Mouse (Mus musculus) cerebellum, postnatal 4 days (tissue): Measurements from ENCODE around the gene C1qtnf2.

ENCODE experiments used
- DNase-seq, 2 experiments: peaks; one replicate each; pipeline ENCODE4 v3.0.0; 2022; ENCODE audit warnings: low spot score in 2 of 2, mixed read lengths in 1 of 2

Gene C1qtnf2

DNA sequence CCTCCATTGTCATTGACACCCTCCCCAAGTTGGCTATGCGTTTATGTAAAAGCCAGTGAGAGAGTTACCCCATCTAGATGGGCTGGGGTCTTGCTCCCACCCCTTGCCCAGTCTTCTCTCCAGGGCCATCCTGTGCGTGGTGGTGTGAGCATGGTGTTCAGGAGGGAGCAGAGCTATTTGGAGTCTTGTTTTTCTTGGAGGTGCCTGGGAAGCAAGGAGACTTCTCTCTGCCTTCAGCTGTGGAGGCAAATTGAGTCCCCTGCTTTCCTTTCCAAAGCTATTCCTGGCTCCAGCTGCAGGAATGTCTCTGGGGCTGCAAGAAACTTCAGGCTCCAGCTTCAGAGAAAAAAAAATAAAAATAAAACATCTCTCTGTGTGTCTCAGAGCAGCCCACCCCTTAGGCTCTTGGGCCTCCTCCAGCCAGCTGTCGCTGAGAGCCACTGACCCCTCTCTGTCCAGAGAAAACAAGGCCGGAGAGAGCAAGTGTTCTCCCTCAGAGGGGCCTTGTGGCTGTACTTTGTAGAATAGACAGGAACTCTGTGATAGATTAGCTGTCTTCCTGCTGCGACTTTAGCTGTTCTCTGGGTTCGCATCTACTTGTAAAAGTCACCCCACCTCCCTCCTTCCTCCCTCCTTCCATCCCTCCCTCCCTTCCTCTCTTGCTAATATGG, 9.2 kb downstream of the C1qtnf2 start:
- DNase-seq: no peak

GRCm38 (mm10) chr11:43484057-43484456, 10.0 kb downstream of the C1qtnf2 start:
- DNase-seq: no peak

GRCm38 (mm10) chr11:43484652-43485051, 10.6 kb downstream of the C1qtnf2 start:
- DNase-seq: no peak

DNA sequence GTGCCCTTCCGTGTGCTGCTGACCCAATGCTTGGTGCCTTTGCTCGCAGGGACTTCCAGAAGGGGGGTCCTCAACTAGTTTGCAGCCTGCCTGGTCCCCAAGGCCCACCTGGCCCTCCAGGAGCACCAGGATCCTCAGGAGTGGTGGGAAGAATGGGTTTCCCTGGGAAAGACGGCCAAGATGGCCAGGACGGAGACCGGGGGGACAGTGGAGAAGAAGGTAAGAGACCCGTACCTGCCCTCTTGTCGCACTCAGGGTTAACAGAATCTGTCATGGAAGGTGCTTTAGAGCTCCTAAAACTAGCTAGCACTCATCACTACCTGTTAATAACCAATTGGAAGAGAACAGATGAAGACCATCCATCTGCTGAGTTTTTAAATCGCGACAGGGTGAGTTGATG, 11.8 kb downstream of the C1qtnf2 start:
- DNase-seq: no peak

DNA sequence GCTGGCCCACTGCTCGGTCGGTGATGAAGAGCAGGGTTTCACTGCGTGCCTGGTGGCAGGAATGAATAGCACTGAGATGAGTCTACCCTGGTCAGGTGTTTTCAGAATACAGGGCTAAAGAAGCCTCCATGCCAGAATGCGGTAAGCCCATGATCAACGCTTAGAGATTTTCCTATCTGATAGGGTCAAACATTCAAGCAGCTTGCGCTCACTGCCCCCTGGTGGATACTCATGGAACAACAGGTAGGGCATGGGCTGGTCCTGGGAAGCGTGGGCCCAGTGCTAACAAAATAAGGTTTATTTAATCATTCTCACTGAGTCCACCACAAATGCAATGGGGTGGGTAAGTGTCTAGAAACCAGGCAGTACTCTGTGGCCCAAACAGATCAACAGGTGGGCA, 18.6 kb downstream of the C1qtnf2 start:
- DNase-seq: peak; percentile 78 to 84

DNA sequence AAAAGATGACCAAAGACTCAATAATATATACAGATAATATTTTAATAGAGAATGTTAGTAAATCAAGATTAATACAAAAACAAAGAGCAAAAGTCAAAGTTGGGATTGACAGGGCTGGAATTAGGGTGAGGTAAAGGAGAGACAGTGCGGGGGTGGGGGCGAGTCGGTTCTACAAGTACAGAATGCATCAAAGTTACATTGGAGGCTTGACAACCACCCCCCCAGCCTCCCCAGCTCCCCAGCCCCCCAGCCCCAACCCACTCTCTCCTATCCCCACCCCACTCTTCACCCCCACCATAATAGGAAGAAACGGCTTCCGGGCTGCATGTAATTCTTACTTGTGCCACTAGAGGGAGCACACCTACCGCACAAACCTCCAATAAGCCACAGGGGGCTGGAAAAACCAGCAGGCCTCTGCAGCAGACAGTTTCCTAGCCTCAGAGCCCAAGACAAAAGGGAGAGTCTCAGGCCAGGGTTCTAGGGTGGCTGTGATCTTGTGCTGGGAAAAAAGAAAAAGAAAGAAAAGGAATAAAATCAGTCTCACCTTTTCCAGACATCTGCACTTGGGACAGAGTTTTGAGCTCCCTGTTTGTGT, 19.8 kb downstream of the C1qtnf2 start:
- DNase-seq: peak; percentile 76 to 87

DNA sequence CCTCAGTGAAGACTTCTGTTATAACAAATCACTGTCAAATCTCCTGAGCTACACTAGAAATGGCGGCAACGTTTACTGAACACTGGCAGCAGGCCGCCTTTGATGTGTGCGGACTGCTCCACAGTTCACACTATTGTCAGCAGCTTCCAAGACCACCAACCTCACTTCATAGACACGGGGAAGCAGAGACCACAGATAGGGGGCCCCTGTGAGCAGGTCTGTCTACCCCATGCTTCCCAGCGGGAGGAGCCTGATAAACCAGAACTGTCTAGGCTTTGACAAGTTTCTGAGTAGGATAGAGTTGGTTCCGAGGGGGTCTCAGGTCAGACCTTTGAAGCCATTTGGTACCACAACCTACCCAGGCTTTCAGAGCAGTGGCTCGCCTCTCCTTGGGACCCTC, 21.0 kb downstream of the C1qtnf2 start:
- DNase-seq: peak in 1 of 2 experiments; percentile 43

GRCm38 (mm10) chr11:43495532-43495931, 21.5 kb downstream of the C1qtnf2 start:
- DNase-seq: peak in 1 of 2 experiments; percentile 34

GRCm38 (mm10) chr11:43501256-43501655, 27.2 kb downstream of the C1qtnf2 start:
- DNase-seq: no peak

- DNase-seq: no peak
Observed at GRCm38 (mm10) chr11:43505188-43505587, 31.1 kb downstream of the C1qtnf2 start.

GRCm38 (mm10) chr11:43507976-43508375, 33.9 kb downstream of the C1qtnf2 start:
- DNase-seq: no peak

DNA sequence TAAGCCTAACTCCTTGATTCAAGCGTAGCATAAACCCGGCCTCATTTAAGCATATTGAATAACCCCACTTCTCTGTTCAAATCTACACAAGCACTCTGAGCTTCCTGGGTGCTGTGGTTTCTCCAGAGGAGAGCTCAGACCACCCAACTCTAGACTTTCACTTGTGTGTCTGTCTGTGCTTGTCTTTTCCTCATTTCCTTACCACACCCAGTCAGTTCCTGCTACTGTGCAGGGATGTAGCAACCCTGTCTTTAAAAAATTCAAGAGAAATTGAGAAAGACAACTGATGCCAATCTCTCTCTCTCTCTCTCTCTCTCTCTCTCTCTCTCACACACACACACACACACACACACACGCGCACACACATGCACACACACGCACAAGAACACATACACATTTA, 35.8 kb downstream of the C1qtnf2 start:
- no peak for DNase-seq

- no peak for DNase-seq
Observed at GRCm38 (mm10) chr11:43512661-43513190, 38.6 kb downstream of the C1qtnf2 start.

GRCm38 (mm10) chr11:43516344-43517021, 42.4 kb downstream of the C1qtnf2 start:
- DNase-seq: peak in 1 of 2 experiments; percentile 61

DNA sequence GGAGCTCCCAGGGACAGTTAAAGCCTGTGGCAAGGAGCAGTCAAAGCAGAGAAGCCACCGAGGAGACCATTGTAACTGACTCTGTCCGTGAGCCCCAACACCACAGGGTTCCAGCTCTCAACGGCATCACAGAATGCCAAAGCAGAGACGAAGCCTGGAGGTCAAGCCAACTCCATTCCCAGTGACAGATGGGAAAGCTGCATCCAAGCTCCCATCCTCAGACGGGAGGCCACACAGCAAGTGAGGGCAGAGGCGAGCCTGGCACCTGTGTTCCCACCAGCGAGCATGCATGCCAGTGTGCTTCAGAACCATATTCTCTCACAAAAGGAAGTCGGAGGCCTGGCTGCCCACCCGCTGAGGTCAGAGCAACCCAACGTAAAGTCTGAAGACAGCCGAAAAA, 43.6 kb downstream of the C1qtnf2 start:
- DNase-seq: peak in 1 of 2 experiments; percentile 39

DNA sequence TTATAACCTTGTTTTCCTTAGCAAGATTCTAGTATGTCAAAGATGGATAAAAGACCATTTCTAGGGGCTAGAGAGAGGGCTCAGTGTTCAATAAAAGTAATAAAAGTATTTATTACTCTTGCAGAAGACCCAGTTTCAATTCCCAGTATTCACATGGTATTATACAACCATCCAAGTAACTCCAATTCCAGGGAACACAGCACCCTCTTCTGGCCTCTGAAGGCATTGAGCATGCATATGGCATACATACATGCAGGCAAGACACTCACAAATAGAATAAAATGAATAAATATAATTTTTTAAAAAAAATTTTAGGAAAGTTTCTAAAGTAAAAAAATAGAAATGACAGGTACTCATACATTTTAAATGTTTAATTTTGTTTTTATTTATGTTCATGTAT, 44.0 kb downstream of the C1qtnf2 start:
- DNase-seq: no peak

DNA sequence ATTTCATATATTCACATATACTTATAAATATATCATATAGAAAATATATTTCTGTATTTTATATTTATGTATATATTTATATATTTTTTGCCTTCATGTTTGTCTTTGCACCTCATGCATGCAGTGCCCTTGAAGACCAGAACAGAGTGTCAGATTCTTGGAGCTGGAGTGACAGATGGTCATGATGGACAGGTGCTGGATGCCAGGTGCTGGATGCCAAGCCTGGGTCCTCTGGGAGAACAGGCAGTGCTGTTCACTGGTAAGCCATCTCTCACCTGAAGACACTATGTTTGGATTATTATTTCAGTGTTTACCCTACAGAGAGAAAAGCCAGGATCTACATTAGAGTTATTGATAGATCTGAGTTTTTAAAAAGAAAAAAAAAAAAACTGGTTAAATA, 44.7 kb downstream of the C1qtnf2 start:
- peak in 1 of 2 experiments; percentile 45 for DNase-seq

DNA sequence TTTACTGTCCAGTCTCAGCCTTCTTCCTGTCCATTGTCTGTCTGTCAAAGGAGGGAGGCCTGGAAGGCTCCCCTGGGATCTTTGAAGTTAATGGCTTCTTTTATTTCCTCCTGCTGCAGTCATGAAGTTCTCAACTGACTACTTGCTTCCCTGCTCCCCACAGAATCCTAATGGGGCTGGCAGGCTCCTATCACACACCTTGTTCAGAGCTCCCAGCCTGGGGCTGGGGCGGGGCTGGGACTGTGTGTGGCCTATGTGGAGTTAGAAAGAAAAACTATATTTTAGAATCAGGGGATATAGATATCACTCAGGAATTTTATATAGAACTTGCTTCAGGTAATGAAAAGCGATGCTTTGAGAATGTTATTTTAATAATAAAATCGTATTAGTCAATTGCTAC, 46.4 kb downstream of the C1qtnf2 start:
- no peak for DNase-seq

GRCm38 (mm10) chr11:43528078-43528682, 54.1 kb downstream of the C1qtnf2 start:
- DNase-seq: no peak

DNA sequence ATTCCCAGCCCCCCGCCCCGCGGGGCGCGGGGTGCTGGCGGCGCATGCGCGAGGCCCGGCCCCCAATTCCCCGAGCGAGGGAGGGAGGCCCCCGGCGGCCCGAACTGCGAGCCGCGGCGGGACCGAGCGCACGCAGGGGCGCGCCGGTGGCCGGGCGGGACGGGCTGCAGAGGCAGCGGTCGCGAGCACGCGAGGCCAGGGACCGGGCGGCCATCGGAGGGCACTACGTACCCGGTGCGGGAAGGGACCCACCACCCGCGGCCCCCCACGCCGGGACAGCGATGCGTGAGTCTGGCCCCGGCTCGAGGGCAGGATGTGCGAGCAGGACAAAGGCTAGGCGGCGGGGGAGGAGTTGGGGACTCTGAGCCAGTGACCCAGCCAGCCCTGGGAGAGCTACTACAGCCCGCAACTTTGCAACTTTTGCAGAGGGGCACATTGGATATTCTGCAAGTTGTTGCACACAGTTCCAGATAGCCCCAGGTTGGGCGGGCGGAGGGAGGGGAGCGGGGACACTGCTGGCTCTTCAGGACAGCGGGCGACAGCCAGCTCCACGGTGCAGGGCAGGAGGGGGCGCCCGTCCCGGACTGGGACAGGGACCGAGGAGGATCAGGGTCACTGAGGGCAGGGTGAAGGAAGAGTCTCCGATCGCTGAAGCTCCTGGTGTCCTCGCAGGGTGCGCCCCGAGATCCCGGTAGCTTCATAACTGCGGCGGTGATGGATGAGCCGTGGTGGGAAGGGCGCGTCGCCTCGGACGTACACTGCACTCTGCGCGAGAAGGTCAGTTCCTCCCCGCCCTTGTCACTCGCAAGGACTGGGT, 54.8 kb downstream of the C1qtnf2 start, which contains the start of gene Ccnjl:
Gene Ccnjl (plus strand): TSS at position 102 of the 817 bp plus-strand sequence.
- peak; percentile 51 to 69 for DNase-seq

- DNase-seq: no peak
Observed at GRCm38 (mm10) chr11:43530043-43530442, 56.0 kb downstream of the C1qtnf2 start.
